Mouse (Mus musculus): ENCODE results near the gene Dvl1.

DNA sequence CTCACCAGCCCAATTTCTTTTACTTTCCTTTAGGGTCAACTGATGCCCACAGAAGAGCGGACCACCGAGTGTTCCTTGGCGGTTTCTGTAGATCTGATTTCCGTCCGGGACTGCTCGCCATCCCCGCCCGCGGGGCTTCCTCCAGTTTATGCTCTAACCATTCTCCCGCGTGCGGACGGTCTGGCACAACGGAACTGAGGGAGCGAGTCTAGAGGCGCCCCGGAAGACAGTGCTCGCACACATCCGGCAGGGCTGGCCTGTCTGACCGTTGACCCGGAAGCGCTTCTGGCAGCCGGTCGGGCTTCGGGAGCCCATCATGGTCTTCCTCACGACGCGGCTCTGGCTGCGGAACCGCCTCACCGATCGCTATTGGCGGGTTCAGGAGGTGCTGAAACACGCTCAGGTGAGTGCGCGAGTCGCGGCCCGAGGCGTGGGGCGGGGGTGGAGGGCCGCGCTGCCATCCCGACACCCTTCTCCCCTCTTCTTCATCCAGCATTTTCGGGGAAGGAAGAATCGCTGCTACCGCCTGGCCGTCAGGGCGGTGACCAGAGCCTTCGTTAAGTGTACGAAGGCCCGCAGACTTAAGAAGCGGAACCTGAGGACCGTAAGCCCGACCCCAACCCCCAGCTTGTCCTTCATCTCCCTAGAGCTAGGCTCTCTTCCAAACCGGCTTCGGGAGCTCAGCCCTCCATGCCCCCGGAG is 43.7 kb upstream of the Dvl1 start:
- 0 out of 2 replicates have a peak, but pooled peaks have one; percentile 26 for TF ChIP-seq CTCF (IDR thresholded peaks at IDR 0.05; ENCODE audit: borderline replicate concordance, control insufficient read depth, extremely low read depth, insufficient read depth, low read length, poor library complexity)
- TF ChIP-seq POLR2A (IDR thresholded peaks at IDR 0.05; ENCODE audit: control insufficient read depth, extremely low read depth, insufficient read depth, low read length, poor library complexity): peak; percentile 78

Measured in thymus, adult 2 months (tissue).